Mouse (Mus musculus): ENCODE measurements at regions not wholly inside any gene's neighbourhood (a gene's known extent, or its start where the extent isn't known, plus 50 kb on each side); places are given as distances from the start of the nearest gene placed in this dataset.

- Histone ChIP-seq H3K9ac (ENCODE audit: low read depth, low read length, severe bottlenecking) (no peak overlapping the region), H3K9me3 (ENCODE audit: control insufficient read depth, low read length) (no peaks in the 10 kb centered on the region), H3K4me2 (replicated peaks; ENCODE audit: low read depth, low read length, severe bottlenecking) (no peak overlapping the region), H3K36me3 (ENCODE audit: control insufficient read depth, insufficient read depth, low read length) (no peaks in the 10 kb centered on the region), H3K4me3 (replicated peaks; ENCODE audit: low read length) (no peak overlapping the region), H3K27ac (replicated peaks; ENCODE audit: low read depth, low read length) (no peak overlapping the region), H3K27me3 (ENCODE audit: control insufficient read depth, insufficient read depth, low read length) (no peaks in the 10 kb centered on the region), H3K4me1 (ENCODE audit: control insufficient read depth, insufficient read depth, low read length) (no peaks in the 10 kb centered on the region)
- ATAC-seq (ENCODE audit: low FRiP score, low read depth) (no peak), DNase-seq (ENCODE audit: low spot score) (no peak)
- TF ChIP-seq POLR2A (IDR thresholded peaks at IDR 0.05; ENCODE audit: borderline replicate concordance, extremely low read depth, insufficient read depth, insufficient read length): no peak
- WGBS: 78% methylated on average over 7 of the region's 7 CpGs
These were observed 153.2 kb upstream of the Fndc3a start for GRCm38 (mm10) chr14:72862806-72863526.

- Histone ChIP-seq H3K4me3 (replicated peaks; ENCODE audit: low read length) (no peak overlapping the region), H3K9ac (ENCODE audit: low read depth, low read length, severe bottlenecking) (no peak overlapping the region), H3K27ac (replicated peaks; ENCODE audit: low read depth, low read length) (no peak overlapping the region), H3K36me3 (ENCODE audit: control insufficient read depth, insufficient read depth, low read length) (no peaks in the 10 kb centered on the region), H3K9me3 (ENCODE audit: control insufficient read depth, low read length) (no peaks in the 10 kb centered on the region), H3K4me2 (replicated peaks; ENCODE audit: low read depth, low read length, severe bottlenecking) (no peak overlapping the region), H3K4me1 (ENCODE audit: control insufficient read depth, insufficient read depth, low read length) (no peaks in the 10 kb centered on the region), H3K27me3 (ENCODE audit: control insufficient read depth, insufficient read depth, low read length) (no peaks in the 10 kb centered on the region)
- ATAC-seq (ENCODE audit: low FRiP score, low read depth) (no peak), DNase-seq (ENCODE audit: low spot score) (no peak)
- TF ChIP-seq POLR2A (IDR thresholded peaks at IDR 0.05; ENCODE audit: borderline replicate concordance, extremely low read depth, insufficient read depth, insufficient read length): no peak
- 89% methylated on average over 1 of the region's 1 CpGs for WGBS
These were observed 144.4 kb upstream of the Fndc3a start for GRCm38 (mm10) chr14:72854226-72854625.

GRCm38 (mm10) chr14:72853104-72853503 is 143.3 kb upstream of the Fndc3a start:
- Histone ChIP-seq H3K27ac (replicated peaks; ENCODE audit: low read depth, low read length) (no peak overlapping the region), H3K4me3 (replicated peaks; ENCODE audit: low read length) (no peak overlapping the region), H3K9me3 (ENCODE audit: control insufficient read depth, low read length) (no peaks in the 10 kb centered on the region), H3K27me3 (ENCODE audit: control insufficient read depth, insufficient read depth, low read length) (no peaks in the 10 kb centered on the region), H3K36me3 (ENCODE audit: control insufficient read depth, insufficient read depth, low read length) (no peaks in the 10 kb centered on the region), H3K4me2 (replicated peaks; ENCODE audit: low read depth, low read length, severe bottlenecking) (no peak overlapping the region), H3K9ac (ENCODE audit: low read depth, low read length, severe bottlenecking) (no peak overlapping the region), H3K4me1 (ENCODE audit: control insufficient read depth, insufficient read depth, low read length) (no peaks in the 10 kb centered on the region)
- DNase-seq (ENCODE audit: low spot score): no peak
- WGBS: 87% methylated on average over 3 of the region's 3 CpGs
- TF ChIP-seq POLR2A (IDR thresholded peaks at IDR 0.05; ENCODE audit: borderline replicate concordance, extremely low read depth, insufficient read depth, insufficient read length): no peak
- ATAC-seq (ENCODE audit: low FRiP score, low read depth): no peak

- ATAC-seq (ENCODE audit: low FRiP score, low read depth): no peak
- Histone ChIP-seq H3K4me3 (replicated peaks; ENCODE audit: low read length) (no peak overlapping the region), H3K27ac (replicated peaks; ENCODE audit: low read depth, low read length) (no peak overlapping the region), H3K4me2 (replicated peaks; ENCODE audit: low read depth, low read length, severe bottlenecking) (no peak overlapping the region), H3K4me1 (ENCODE audit: control insufficient read depth, insufficient read depth, low read length) (no peaks in the 10 kb centered on the region), H3K27me3 (ENCODE audit: control insufficient read depth, insufficient read depth, low read length) (no peaks in the 10 kb centered on the region), H3K36me3 (ENCODE audit: control insufficient read depth, insufficient read depth, low read length) (no peaks in the 10 kb centered on the region), H3K9me3 (ENCODE audit: control insufficient read depth, low read length) (no peaks in the 10 kb centered on the region), H3K9ac (ENCODE audit: low read depth, low read length, severe bottlenecking) (no peak overlapping the region)
- no peak for TF ChIP-seq POLR2A (IDR thresholded peaks at IDR 0.05; ENCODE audit: borderline replicate concordance, extremely low read depth, insufficient read depth, insufficient read length)
- DNase-seq (ENCODE audit: low spot score): no peak
- WGBS: 76% methylated on average over 3 of the region's 3 CpGs
These were observed 141.1 kb upstream of the Fndc3a start for GRCm38 (mm10) chr14:72850884-72851283.

- Histone ChIP-seq H3K27ac (replicated peaks; ENCODE audit: low read depth, low read length) (no peak overlapping the region), H3K9ac (ENCODE audit: low read depth, low read length, severe bottlenecking) (no peak overlapping the region), H3K27me3 (ENCODE audit: control insufficient read depth, insufficient read depth, low read length) (no peaks in the 10 kb centered on the region), H3K4me2 (replicated peaks; ENCODE audit: low read depth, low read length, severe bottlenecking) (no peak overlapping the region), H3K36me3 (ENCODE audit: control insufficient read depth, insufficient read depth, low read length) (no peaks in the 10 kb centered on the region), H3K4me1 (ENCODE audit: control insufficient read depth, insufficient read depth, low read length) (no peaks in the 10 kb centered on the region), H3K9me3 (ENCODE audit: control insufficient read depth, low read length) (no peaks in the 10 kb centered on the region), H3K4me3 (replicated peaks; ENCODE audit: low read length) (no peak overlapping the region)
- WGBS: 79% methylated on average over 4 of the region's 4 CpGs
- TF ChIP-seq POLR2A (IDR thresholded peaks at IDR 0.05; ENCODE audit: borderline replicate concordance, extremely low read depth, insufficient read depth, insufficient read length): no peak
- ATAC-seq (ENCODE audit: low FRiP score, low read depth): no peak
- DNase-seq (ENCODE audit: low spot score): no peak
These were observed 138.6 kb upstream of the Fndc3a start for GRCm38 (mm10) chr14:72848271-72848955.

All from limb, embryonic 14.5 days (tissue).